Mouse (Mus musculus) heart, embryonic 11.5 days (tissue): ENCODE results near the gene Wipi1. TPM values are rescaled to one million over a fixed set of nuclear protein-coding genes. Genes with fewer than 3 reads are reported as not detected.

Experiments used
- ATAC-seq: fragments of 200-750 bp; cut with Nextera tagmentation; replicated peaks from 2 replicates; pipeline ENCODE4 v1.8.0; 2017; ENCODE audit warnings: moderate library complexity; ENCODE audit not compliant: insufficient number of reproducible peaks, low FRiP score, low TSS enrichment
- H3K27ac ChIP-seq: fragments of 300-500 bp; sonication (generic); 2 replicates; pipeline ENCODE4 v1.5.1; 2014; ENCODE audit warnings: mild to moderate bottlenecking, low read depth, low read length
- H3K27me3 ChIP-seq: fragments of 300-500 bp; sonication (generic); 2 replicates; pipeline ENCODE4 v1.6.1; 2014; ENCODE audit warnings: mild to moderate bottlenecking, low read length, mixed read lengths; ENCODE audit not compliant: control insufficient read depth, insufficient read depth
- H3K36me3 ChIP-seq: fragments of 300-500 bp; sonication (generic); 2 replicates; pipeline ENCODE4 v1.6.1; 2014; ENCODE audit warnings: mild to moderate bottlenecking, low read length, moderate library complexity, mixed read lengths; ENCODE audit not compliant: control insufficient read depth, insufficient read depth
- H3K4me1 ChIP-seq: fragments of 300-500 bp; sonication (generic); 2 replicates; pipeline ENCODE4 v1.6.1; 2014; ENCODE audit warnings: low read length; ENCODE audit not compliant: control insufficient read depth, insufficient read depth
- H3K4me2 ChIP-seq: fragments of 300-500 bp; sonication (generic); 2 replicates; pipeline ENCODE4 v1.6.1; 2014; ENCODE audit warnings: mild to moderate bottlenecking, moderate library complexity
- H3K4me3 ChIP-seq: fragments of 300-500 bp; sonication (generic); 2 replicates; pipeline ENCODE4 v1.5.1; 2014; ENCODE audit warnings: low read depth, low read length
- H3K9ac ChIP-seq: fragments of 300-500 bp; sonication (generic); 2 replicates; pipeline ENCODE4 v1.6.1; 2014; ENCODE audit warnings: mild to moderate bottlenecking, low read depth, low read length, moderate library complexity
- H3K9me3 ChIP-seq: fragments of 300-500 bp; sonication (generic); replicated peaks from 2 replicates; pipeline ENCODE4 v1.6.1; 2016; ENCODE audit warnings: low read length; ENCODE audit not compliant: control insufficient read depth
- WGBS: fragments of 180-500 bp; shearing (Covaris S2); extraction: QIAGEN DNeasy Blood & Tissue Kit; methylation state at CpG from one replicate; pipeline ENCODE4 v1.1.7; 2014; ENCODE audit not compliant: insufficient replicate concordance; 5-methylcytosine and 5-hydroxymethylcytosine counted together
- polyA plus RNA-seq: library from polyadenylated mRNA; unstranded; fragments of >200 nt; fragmentation: Nextera tagmentation; extraction: Ambion mirVana; gene quantifications from 2 replicates; pipeline ENCODE4 v1.2.1, GENCODE M21; 2014

Wipi1 gene
- polyA plus RNA-seq, 1 experiment from 2014 or later: 23.6 TPM

- 57% methylated on average over 16 of the region's 16 CpGs for WGBS
- Histone ChIP-seq H3K4me3 (no peak overlapping the region), H3K27ac (no peak overlapping the region), H3K27me3 (no peaks in the 10 kb centered on the region), H3K9me3 (no peaks in the 10 kb centered on the region), H3K9ac (no peak overlapping the region), H3K4me1 (peaks cover 22% of the 10 kb centered on the region), H3K36me3 (no peaks in the 10 kb centered on the region), H3K4me2 (no peak overlapping the region)
- ATAC-seq: no peak
Measured at GRCm38 (mm10) chr11:109546305-109547001, 65.3 kb downstream of the Wipi1 start.

GRCm38 (mm10) chr11:109545700-109546143 lies 66.0 kb downstream of the Wipi1 start:
- Histone ChIP-seq H3K27ac (no peak overlapping the region), H3K36me3 (no peaks in the 10 kb centered on the region), H3K9me3 (no peaks in the 10 kb centered on the region), H3K4me2 (peak overlapping the region; percentile 42), H3K4me1 (peaks cover 22% of the 10 kb centered on the region), H3K27me3 (no peaks in the 10 kb centered on the region), H3K9ac (no peak overlapping the region), H3K4me3 (no peak overlapping the region)
- 53% methylated on average over 12 of the region's 12 CpGs for WGBS
- no peak for ATAC-seq

GRCm38 (mm10) chr11:109545265-109545664 lies 66.5 kb downstream of the Wipi1 start:
- no peaks in the 10 kb centered on the region for H3K36me3 ChIP-seq
- no peaks in the 10 kb centered on the region for H3K9me3 ChIP-seq
- H3K4me1 ChIP-seq: peaks cover 22% of the 10 kb centered on the region
- H3K27ac ChIP-seq: 0 out of 2 replicates have a peak overlapping the region, but pooled peaks have one; percentile 35
- no peak for ATAC-seq
- H3K9ac ChIP-seq: no peak overlapping the region
- H3K4me2 ChIP-seq: peak overlapping the region; percentile 42
- H3K4me3 ChIP-seq: no peak overlapping the region
- no peaks in the 10 kb centered on the region for H3K27me3 ChIP-seq
- whole genome bisulfite sequencing: 21% methylated on average over 7 of the region's 7 CpGs

GRCm38 (mm10) chr11:109544432-109544831 lies 67.3 kb downstream of the Wipi1 start:
- Histone ChIP-seq H3K9ac (no peak overlapping the region), H3K27ac (no peak overlapping the region), H3K36me3 (no peaks in the 10 kb centered on the region), H3K4me3 (no peak overlapping the region), H3K27me3 (no peaks in the 10 kb centered on the region), H3K4me2 (no peak overlapping the region), H3K9me3 (no peaks in the 10 kb centered on the region), H3K4me1 (peaks cover 22% of the 10 kb centered on the region)
- 81% methylated on average over 7 of the region's 7 CpGs for WGBS
- no peak for ATAC-seq

GRCm38 (mm10) chr11:109543466-109543865 lies 68.3 kb downstream of the Wipi1 start:
- no peaks in the 10 kb centered on the region for H3K27me3 ChIP-seq
- peaks cover 22% of the 10 kb centered on the region for H3K4me1 ChIP-seq
- no peak overlapping the region for H3K4me3 ChIP-seq
- H3K4me2 ChIP-seq: no peak overlapping the region
- 67% methylated on average over 9 of the region's 9 CpGs for WGBS
- no peaks in the 10 kb centered on the region for H3K36me3 ChIP-seq
- ATAC-seq: no peak
- no peak overlapping the region for H3K27ac ChIP-seq
- H3K9me3 ChIP-seq: no peaks in the 10 kb centered on the region
- H3K9ac ChIP-seq: no peak overlapping the region

GRCm38 (mm10) chr11:109539290-109539689 lies 72.5 kb downstream of the Wipi1 start:
- Histone ChIP-seq H3K4me1 (no peaks in the 10 kb centered on the region), H3K9ac (no peak overlapping the region), H3K9me3 (no peaks in the 10 kb centered on the region), H3K4me2 (no peak overlapping the region), H3K27me3 (no peaks in the 10 kb centered on the region), H3K36me3 (no peaks in the 10 kb centered on the region), H3K4me3 (no peak overlapping the region), H3K27ac (no peak overlapping the region)
- 50% methylated on average over 6 of the region's 6 CpGs for WGBS
- no peak for ATAC-seq

GRCm38 (mm10) chr11:109536939-109537338 lies 74.8 kb downstream of the Wipi1 start:
- H3K27me3 ChIP-seq: no peaks in the 10 kb centered on the region; the same call in 1 of the 2 replicates
- H3K4me2 ChIP-seq: no peak overlapping the region
- H3K9ac ChIP-seq: no peak overlapping the region
- H3K9me3 ChIP-seq: no peaks in the 10 kb centered on the region
- no peaks in the 10 kb centered on the region for H3K36me3 ChIP-seq
- 72% methylated on average over 5 of the region's 5 CpGs for WGBS
- no peak overlapping the region for H3K4me3 ChIP-seq
- no peak overlapping the region for H3K27ac ChIP-seq
- no peaks in the 10 kb centered on the region for H3K4me1 ChIP-seq
- no peak for ATAC-seq

- Histone ChIP-seq H3K4me3 (no peak overlapping the region), H3K9me3 (no peaks in the 10 kb centered on the region), H3K27me3 (no peaks in the 10 kb centered on the region; the same call in 1 of the 2 replicates), H3K27ac (no peak overlapping the region), H3K4me1 (no peaks in the 10 kb centered on the region), H3K9ac (no peak overlapping the region), H3K4me2 (no peak overlapping the region), H3K36me3 (no peaks in the 10 kb centered on the region)
- ATAC-seq: no peak
- WGBS: 81% methylated on average over 6 of the region's 6 CpGs
Measured at GRCm38 (mm10) chr11:109535966-109536365, 75.8 kb downstream of the Wipi1 start.

- Histone ChIP-seq H3K27me3 (no peaks in the 10 kb centered on the region; the same call in 1 of the 2 replicates), H3K4me3 (no peak overlapping the region), H3K9ac (no peak overlapping the region), H3K4me2 (no peak overlapping the region), H3K27ac (no peak overlapping the region), H3K36me3 (no peaks in the 10 kb centered on the region), H3K9me3 (no peaks in the 10 kb centered on the region), H3K4me1 (no peaks in the 10 kb centered on the region)
- no peak for ATAC-seq
- WGBS: 65% methylated on average over 4 of the region's 4 CpGs
Measured at GRCm38 (mm10) chr11:109530030-109530429, 81.7 kb downstream of the Wipi1 start.
